Mouse (Mus musculus) ovary, adult 10 weeks (tissue): ENCODE results near the gene Olfr58. TPM values are rescaled to one million over a fixed set of nuclear protein-coding genes. Genes with fewer than 3 reads are reported as not detected.

ENCODE experiments used
- polyA plus RNA-seq: library from polyadenylated mRNA; stranded (reverse); fragments of 350-450 nt; fragmentation: Illumina TruSeq; extraction: RNeasy Lipid Tissue Mini Kit (QIAGEN cat#74804); gene quantifications from one replicate; pipeline ENCODE4 v1.2.3, GENCODE M21; 2014

Gene Olfr58
- not detected for polyA plus RNA-seq

GRCm38 (mm10) chr9:19779983-19780382 lies at the start of gene Olfr58:
Olfr58 (plus strand) TSS chr9:19780283.

GRCm38 (mm10) chr9:19804606-19805005 lies 24.5 kb downstream of the Olfr58 start, which contains the start of gene Olfr859:
Olfr859 (plus strand) TSS chr9:19804906.

Other genes with a start within 250 kb of the Olfr58 start
- not detected for gene Olfr853, start 239.2 kb upstream of the Olfr58 start, polyA plus RNA-seq
- gene Olfr854, start 212.9 kb upstream of the Olfr58 start, polyA plus RNA-seq = not detected
- gene Olfr855, start 197.7 kb upstream of the Olfr58 start, polyA plus RNA-seq = not detected
- 56.7 TPM for gene Zfp317, start 158.2 kb upstream of the Olfr58 start, polyA plus RNA-seq
- gene Olfr857, start 70.8 kb upstream of the Olfr58 start, polyA plus RNA-seq = not detected
- gene Olfr859, start 24.6 kb downstream of the Olfr58 start, polyA plus RNA-seq = not detected
- gene Olfr860, start 69.5 kb downstream of the Olfr58 start, polyA plus RNA-seq = not detected
- gene Olfr862, start 107.7 kb downstream of the Olfr58 start, polyA plus RNA-seq = not detected
- not detected for gene Olfr77, start 136.6 kb downstream of the Olfr58 start, polyA plus RNA-seq
- gene Olfr866, start 247.8 kb downstream of the Olfr58 start, polyA plus RNA-seq = not detected